Comparison of ENCODE assay signal across 25 mouse cellular contexts in the genomic region with DNA sequence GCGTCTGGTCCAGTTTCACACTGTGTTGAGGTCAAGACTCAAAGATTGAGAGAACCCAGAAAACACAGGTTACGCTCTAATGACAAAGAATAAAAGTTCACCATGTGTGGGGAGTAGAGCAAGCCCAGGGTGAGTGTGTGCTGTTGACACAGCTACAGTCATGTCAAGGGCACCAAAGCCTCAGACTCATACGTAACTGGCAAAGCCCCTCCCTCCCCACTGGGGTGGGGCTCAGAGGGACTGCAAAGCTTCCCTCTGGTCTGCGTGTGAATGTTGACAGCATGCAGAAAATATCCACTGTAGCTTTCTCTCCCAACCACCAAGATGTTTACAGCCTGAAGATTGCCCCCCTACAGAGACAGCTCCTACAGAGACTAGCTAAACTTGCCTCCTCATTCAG. TPM values are rescaled to one million over a fixed set of nuclear protein-coding genes. Genes with fewer than 3 reads are reported as not detected.
DNase-seq lines count a peak whose midpoint lies in the region; ATAC-seq and TF ChIP-seq lines count a peak whose summit lies in the region.
"Had no signal": no experiment of that assay in that cellular context is flagged by ENCODE, and none has a peak within 500 bp of the region (broad histone marks: within the 10 kb centered on the region; RNA-seq: fewer than 3 reads in every experiment).

No protein-coding gene starts in this region.

- POLR2A ChIA-PET in Patski (lab: Charles Lee) = interaction anchor here (0.6 to 1.3 kb wide), 3 partner anchors 10 to 39 kb away, joined by 3 to 4 read pairs (median 3); no protein-coding TSS in a partner anchor

- in situ Hi-C loops in Patski (cut with MboI; ENCODE audit: low pct_unique_long_range_greater_than_20kb) = loop anchor here (5.0 kb wide), 3 partner anchors 39 to 174 kb away; no protein-coding TSS in a partner anchor

- TF ChIP-seq POLR2A in heart, adult 2 months (IDR thresholded peaks at IDR 0.05; ENCODE audit: insufficient read depth, low read depth, low read length) = no peak

- ATAC-seq in Patski = peak; percentile 45
- ATAC-seq in CD4-positive, CD25-positive, alpha-beta regulatory T cell, adult 4 months = no peak
- no peak for ATAC-seq in midbrain, embryonic 11.5 days (ENCODE audit: low FRiP score)
- ATAC-seq: hindbrain, postnatal 0 days; liver, postnatal 0 days; midbrain, embryonic 13.5 days had no signal

- 82% methylated on average over 4 of the region's 4 CpGs for WGBS in heart, adult 2 months
- WGBS in midbrain, embryonic 11.5 days = 89% methylated on average over 4 of the region's 4 CpGs

- no peak overlapping the region for H3K4me2 ChIP-seq in midbrain, embryonic 11.5 days
- H3K4me2 ChIP-seq: embryonic facial prominence, embryonic 15.5 days; heart, embryonic 15.5 days; midbrain, embryonic 13.5 days; neural tube, embryonic 12.5 days had no signal

- DNase-seq in heart, adult 2 months = no peak
- DNase-seq in heart, adult 18-20 months = no peak
- peak; percentile 75 for DNase-seq in Patski (ENCODE audit: low read depth, low spot score)
- peak; percentile 62 for DNase-seq in lung, postnatal 36 days
- no peak for DNase-seq in testis, postnatal 10 days (ENCODE audit: low spot score)
- no peak for DNase-seq in midbrain, embryonic 11.5 days (ENCODE audit: low spot score, missing footprints)
- DNase-seq: B cell, adult 2 months; cerebellum, postnatal 14 days; embryo, embryonic 11 days; heart, adult 11 months; kidney, adult 11 months; kidney, postnatal 4 days; layer of hippocampus, adult 9-11 months; liver, postnatal 0 days had no signal

- no peak for TF ChIP-seq CTCF in heart, adult 2 months (IDR thresholded peaks at IDR 0.05)
- TF ChIP-seq CTCF in Patski (IDR thresholded peaks at IDR 0.05) = no peak

- no peaks in the 10 kb centered on the region for H3K79me2 ChIP-seq in heart, adult 2 months (replicated peaks; ENCODE audit: control insufficient read depth, insufficient read depth, low read length)

- H3K27ac ChIP-seq in heart, adult 2 months = peak overlapping the region; percentile 56
- H3K27ac ChIP-seq in brown adipose tissue, adult 24 weeks (replicated peaks; ENCODE audit: low read depth, low read length) = peak overlapping the region; percentile 74; the same call in 1 of the 2 replicates
- no peak overlapping the region for H3K27ac ChIP-seq in midbrain, embryonic 11.5 days (ENCODE audit: low read depth, low read length)
- H3K27ac ChIP-seq: embryonic facial prominence, embryonic 15.5 days; heart, embryonic 15.5 days; hindbrain, postnatal 0 days; limb, embryonic 10.5 days; midbrain, embryonic 13.5 days; neural tube, embryonic 12.5 days had no signal

- intact Hi-C loops in heart, adult 2 months (cut with DNase I) = loop anchor here (2.0 to 5.0 kb wide), 2 partner anchors 79 to 154 kb away; no protein-coding TSS in a partner anchor

- no peaks in the 10 kb centered on the region for H3K36me3 ChIP-seq in heart, adult 2 months (ENCODE audit: control insufficient read depth, insufficient read depth, low read length)
- no peaks in the 10 kb centered on the region for H3K36me3 ChIP-seq in midbrain, embryonic 11.5 days (ENCODE audit: control insufficient read depth, insufficient read depth, low read length)
- H3K36me3 ChIP-seq: heart, embryonic 15.5 days; midbrain, embryonic 13.5 days; neural tube, embryonic 12.5 days had no signal

- H3K4me1 ChIP-seq in heart, adult 2 months (ENCODE audit: control insufficient read depth, insufficient read depth, low read length) = peaks cover 15% of the 10 kb centered on the region
- H3K4me1 ChIP-seq in brown adipose tissue, adult 24 weeks (ENCODE audit: control insufficient read depth, insufficient read depth, insufficient read length, low read length) = peaks cover 38% of the 10 kb centered on the region
- H3K4me1 ChIP-seq in midbrain, embryonic 11.5 days (ENCODE audit: control insufficient read depth, insufficient read depth, low read length) = no peaks in the 10 kb centered on the region
- H3K4me1 ChIP-seq: midbrain, embryonic 13.5 days; neural tube, embryonic 12.5 days had no signal

- no peak overlapping the region for H3K4me3 ChIP-seq in heart, adult 2 months
- no peak overlapping the region for H3K4me3 ChIP-seq in brown adipose tissue, adult 24 weeks (ENCODE audit: insufficient read depth, low read depth, low read length)
- no peak overlapping the region for H3K4me3 ChIP-seq in midbrain, embryonic 11.5 days (ENCODE audit: low read depth, low read length)
- H3K4me3 ChIP-seq: embryonic facial prominence, embryonic 15.5 days; heart, embryonic 15.5 days; limb, embryonic 10.5 days; midbrain, embryonic 13.5 days; neural tube, embryonic 12.5 days had no signal

- H3K9me3 ChIP-seq in midbrain, embryonic 11.5 days (ENCODE audit: control insufficient read depth, low read length) = no peaks in the 10 kb centered on the region
- H3K9me3 ChIP-seq: embryonic facial prominence, embryonic 15.5 days; heart, embryonic 15.5 days; limb, embryonic 10.5 days; midbrain, embryonic 13.5 days; neural tube, embryonic 12.5 days had no signal

- H3K9ac ChIP-seq in heart, adult 2 months (ENCODE audit: low read depth, low read length) = no peak overlapping the region
- H3K9ac ChIP-seq in midbrain, embryonic 11.5 days (ENCODE audit: low read length) = no peak overlapping the region
- H3K9ac ChIP-seq: embryonic facial prominence, embryonic 15.5 days; heart, embryonic 15.5 days; liver, postnatal 0 days; midbrain, embryonic 13.5 days; neural tube, embryonic 12.5 days had no signal

- H3K27me3 ChIP-seq in heart, adult 2 months (ENCODE audit: control insufficient read depth, insufficient read depth, low read length) = no peaks in the 10 kb centered on the region
- H3K27me3 ChIP-seq in Patski = no peaks in the 10 kb centered on the region
- no peaks in the 10 kb centered on the region for H3K27me3 ChIP-seq in midbrain, embryonic 11.5 days (ENCODE audit: control insufficient read depth, insufficient read depth, low read length)
- H3K27me3 ChIP-seq: embryonic facial prominence, embryonic 15.5 days; heart, embryonic 15.5 days; midbrain, embryonic 13.5 days; neural tube, embryonic 12.5 days had no signal

- no peak for TF ChIP-seq EP300 in heart, adult 2 months (IDR thresholded peaks at IDR 0.05; ENCODE audit: insufficient read depth, low read depth, low read length)

- CTCF ChIA-PET in Patski (lab: Charles Lee) = interaction anchor here (0.8 to 1.5 kb wide), 4 partner anchors 44 to 175 kb away, joined by 3 to 7 read pairs (median 5); no protein-coding TSS in a partner anchor

RNA-seq across cellular contexts. Expression of gene Tns1, which starts 48.0 kb away (rescaled TPM):
- total RNA-seq in heart, adult 2 months (2021) = 100 to 1,000 TPM; 629 to 748 TPM
- 329 and 365 TPM in 2 replicates for polyA plus RNA-seq in heart, adult 2 months (2012; rRNA removed)
- total RNA-seq in heart, adult 18-20 months (2021) = 100 to 1,000 TPM; 636 to 666 TPM
- 393 TPM for polyA plus RNA-seq in Patski (2021)
- polyA plus RNA-seq in brown adipose tissue, adult 24 weeks (2012; ENCODE audit: insufficient read depth, insufficient read length, missing spikeins) = 237 and 280 TPM in 2 replicates
- 10 to 100 TPM; 19.0 to 40.5 TPM for polyA plus RNA-seq in CD4-positive, CD25-positive, alpha-beta regulatory T cell, adult 4 months (2017; shearing (Covaris generic))
- 6.9 and 9.3 TPM in 2 replicates for polyA plus RNA-seq in midbrain, embryonic 11.5 days (2014; fragmentation: Nextera tagmentation; extraction: Ambion mirVana)

RNA-seq across cellular contexts. Expression of gene Rufy4, which starts 49.1 kb away (rescaled TPM):
- 1 to 10 TPM; 1.1 to 1.2 TPM for total RNA-seq in heart, adult 2 months (2021)
- polyA plus RNA-seq in heart, adult 2 months (2012; rRNA removed) = 0.59 and 1.0 TPM in 2 replicates
- under 1 TPM; 0.84 to 0.95 TPM for total RNA-seq in heart, adult 18-20 months (2021)
- 0.72 TPM for polyA plus RNA-seq in Patski (2021)
- polyA plus RNA-seq in brown adipose tissue, adult 24 weeks (2012; ENCODE audit: insufficient read depth, insufficient read length, missing spikeins) = 1.8 and 2.1 TPM in 2 replicates
- not detected for polyA plus RNA-seq in CD4-positive, CD25-positive, alpha-beta regulatory T cell, adult 4 months (2017; shearing (Covaris generic))
- 0.22 and 0.25 TPM in 2 replicates for polyA plus RNA-seq in midbrain, embryonic 11.5 days (2014; fragmentation: Nextera tagmentation; extraction: Ambion mirVana)
- total RNA-seq: gastrocnemius, adult 8-10 months; hindbrain, postnatal 0 days; left cerebral cortex, adult 8-10 months had no signal
- polyA plus RNA-seq: small intestine, adult 2 months had no signal

Comparison
In these comparisons a context has a peak if more than half of its experiments do, and no peak if none do; other contexts are left out.
1. DNase-seq: peak in Patski (single experiment) and lung, postnatal 36 days (single experiment); none in heart, adult 2 months (0 of 2), heart, adult 18-20 months (0 of 2), testis, postnatal 10 days (single experiment) and midbrain, embryonic 11.5 days (single experiment).